Mouse (Mus musculus) left cerebral cortex, adult 8-10 months (tissue): Measurements from ENCODE around the gene Ptprh. TPM values are rescaled to one million over a fixed set of nuclear protein-coding genes. Genes with fewer than 3 reads are reported as not detected.

ENCODE experiments used
- DNase-seq, 2 experiments: peaks; one replicate each; pipeline ENCODE4 v3.0.0; 2022; ENCODE audit warnings: low spot score in 2 of 2
- total RNA-seq, 4 experiments: library from RNA; stranded (reverse); gene quantifications; 2 replicates each; pipeline ENCODE4 v1.2.4; 2022

Gene Ptprh
- total RNA-seq, 4 experiments from 2014 or later = 0.79 to 1.7 (median 1.3) TPM

DNA sequence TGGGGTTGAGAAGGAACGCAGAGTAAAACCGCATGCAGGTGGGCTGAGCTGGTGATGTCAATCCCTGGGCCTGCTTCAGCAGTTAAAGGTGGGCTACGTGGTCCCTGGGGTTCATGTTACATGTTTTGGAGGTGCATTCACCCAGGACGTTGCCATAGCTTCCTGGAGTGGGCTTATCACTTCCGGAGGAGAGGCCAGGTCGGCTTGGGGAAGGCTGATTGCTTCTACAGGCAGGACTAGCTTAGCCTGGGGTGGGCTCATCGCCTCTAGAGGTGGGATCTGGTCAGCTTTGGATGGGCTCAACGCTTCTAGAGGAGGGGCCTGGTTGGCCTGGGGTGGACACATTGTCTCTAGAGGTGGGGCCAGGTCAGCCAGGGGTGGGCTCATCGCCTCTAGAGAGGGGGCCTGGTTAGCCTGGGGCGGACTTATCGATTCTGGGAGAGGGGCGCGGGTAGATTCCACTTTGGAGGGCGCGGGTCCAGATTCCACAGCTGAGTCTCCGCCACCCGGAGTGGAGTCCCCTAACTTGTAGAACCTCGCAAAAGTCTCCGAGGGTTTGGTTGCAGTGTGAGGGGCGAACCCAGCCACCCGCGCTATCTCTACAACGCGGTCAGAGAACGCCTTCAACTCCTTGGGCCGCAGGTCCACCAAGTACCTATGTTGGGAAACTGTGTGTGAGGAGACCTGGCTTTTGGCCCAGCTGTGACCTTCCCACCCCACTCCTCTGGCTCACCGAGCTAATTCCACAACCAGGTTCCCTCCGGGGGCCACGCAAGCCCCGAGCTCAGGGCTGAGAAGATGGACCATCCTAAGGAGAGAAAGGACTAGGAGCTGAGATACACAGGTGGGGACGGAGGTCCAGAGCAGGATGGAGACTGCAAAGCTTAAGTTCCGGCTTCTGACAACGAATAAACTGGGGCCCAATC is 80.4 kb downstream of the Ptprh start:
- DNase-seq = no peak

DNA sequence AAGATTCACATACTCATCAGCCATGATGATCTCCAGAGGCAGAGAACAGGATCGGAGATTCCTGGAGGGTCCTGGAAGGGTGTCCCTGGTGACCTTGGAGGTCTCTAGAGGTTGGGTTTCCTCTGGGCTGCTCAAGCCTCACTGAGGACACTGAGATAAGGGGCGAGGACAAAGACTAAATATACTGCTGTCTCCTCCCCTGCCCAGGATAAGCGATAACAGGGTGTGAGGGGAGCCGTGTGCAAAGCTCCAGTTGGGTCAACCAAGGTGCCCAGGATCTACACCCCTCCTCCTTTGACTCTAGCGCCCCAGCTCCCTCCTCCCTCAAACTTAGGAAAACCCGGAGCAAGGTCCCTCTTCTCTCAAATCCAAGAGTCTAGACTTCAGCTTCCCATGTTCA is 81.5 kb downstream of the Ptprh start:
- DNase-seq = no peak

DNA sequence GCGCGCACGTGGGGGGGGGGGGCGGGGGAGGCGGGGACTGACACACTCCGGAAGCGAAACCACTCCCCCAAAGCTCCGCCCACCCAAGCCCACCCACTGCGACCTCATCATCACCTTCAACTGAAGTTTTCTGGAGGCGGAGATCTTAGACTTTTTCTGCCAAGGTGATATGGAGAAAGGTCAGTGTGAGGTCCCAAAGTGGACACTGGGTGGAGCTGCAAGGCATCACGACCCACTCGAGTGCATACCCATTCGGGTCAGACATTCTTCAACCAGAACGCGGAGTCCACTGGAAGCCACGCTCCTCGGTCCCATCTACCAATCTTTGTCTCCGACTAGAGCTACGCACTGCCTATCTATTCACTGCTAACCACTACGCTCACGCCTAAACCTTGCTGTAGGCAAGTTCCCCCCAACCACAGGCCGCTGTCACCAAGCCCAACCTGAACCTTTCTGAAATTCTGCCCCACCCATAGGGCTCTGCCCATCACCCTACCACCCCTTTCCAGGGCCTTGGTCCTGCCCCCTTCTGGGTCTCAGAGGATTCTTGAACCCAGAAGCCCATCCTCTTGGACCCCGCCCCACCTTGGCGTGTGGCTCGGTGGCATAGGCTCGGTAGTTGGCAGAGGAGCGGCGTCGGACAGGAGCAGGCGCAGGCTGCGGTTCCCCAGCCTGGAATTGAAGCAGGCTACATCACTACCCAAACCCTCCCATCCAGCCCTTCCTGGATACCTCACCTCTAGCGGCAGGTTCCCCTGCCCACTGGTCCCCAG is 82.4 kb downstream of the Ptprh start:
- DNase-seq = no peak

DNA sequence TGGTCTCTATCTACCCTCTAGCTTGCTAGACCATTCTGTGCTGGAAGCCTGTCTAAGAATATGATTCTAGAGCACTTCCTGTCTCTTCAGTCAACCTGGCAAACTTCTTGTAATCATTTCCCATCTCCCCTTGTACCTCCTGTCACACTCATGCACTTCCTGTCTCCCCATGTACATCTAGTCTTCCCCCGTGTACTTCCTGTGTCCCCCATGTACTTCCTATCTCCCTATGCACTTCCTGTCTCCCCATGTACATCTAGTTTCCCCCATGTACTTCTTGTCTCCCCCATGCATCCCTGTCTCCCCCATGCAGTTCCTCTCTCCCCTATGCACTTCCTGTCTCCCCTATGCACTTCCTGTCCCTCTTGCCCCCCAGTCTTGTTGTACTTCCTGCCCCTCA is 85.4 kb downstream of the Ptprh start:
- DNase-seq = no peak

DNA sequence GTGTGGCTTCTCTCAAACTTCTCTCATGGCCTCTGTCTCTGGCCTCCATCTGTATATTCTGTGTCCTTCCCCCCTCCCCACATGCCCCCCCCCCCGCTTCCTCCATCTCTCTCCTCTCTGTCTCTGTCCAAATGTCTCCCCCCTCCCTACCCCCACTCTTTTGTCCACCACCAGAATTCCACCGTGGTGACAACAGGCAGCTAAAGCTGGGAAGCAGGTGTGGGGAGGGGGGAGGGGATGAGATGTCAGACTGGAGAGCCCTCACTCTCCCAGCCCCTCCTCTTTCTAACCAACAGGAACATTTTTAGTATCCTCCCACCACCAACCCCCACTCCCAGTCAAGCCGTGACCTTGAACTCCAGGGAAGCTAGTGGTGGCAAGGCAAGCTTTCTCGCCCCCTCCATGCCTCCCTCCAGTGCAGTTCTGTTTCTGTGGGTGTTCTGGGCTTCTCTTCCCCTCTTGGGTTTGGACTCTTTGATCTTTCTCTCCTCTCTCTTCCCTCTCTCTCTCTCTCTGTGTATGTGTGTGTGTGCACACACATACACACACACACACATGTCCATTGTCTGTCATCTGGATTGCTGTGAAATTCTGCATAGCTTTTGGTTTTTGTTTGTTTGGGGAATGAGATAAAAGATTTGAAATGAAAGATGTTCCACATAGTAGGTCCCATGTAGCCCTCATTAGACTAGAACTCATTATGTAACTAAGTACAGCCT is 87.3 kb downstream of the Ptprh start, which contains the start of gene Tnnt1:
TSS of gene Tnnt1 (minus strand) at position 51 of the 719 bp plus-strand sequence.
- DNase-seq = no peak

DNA sequence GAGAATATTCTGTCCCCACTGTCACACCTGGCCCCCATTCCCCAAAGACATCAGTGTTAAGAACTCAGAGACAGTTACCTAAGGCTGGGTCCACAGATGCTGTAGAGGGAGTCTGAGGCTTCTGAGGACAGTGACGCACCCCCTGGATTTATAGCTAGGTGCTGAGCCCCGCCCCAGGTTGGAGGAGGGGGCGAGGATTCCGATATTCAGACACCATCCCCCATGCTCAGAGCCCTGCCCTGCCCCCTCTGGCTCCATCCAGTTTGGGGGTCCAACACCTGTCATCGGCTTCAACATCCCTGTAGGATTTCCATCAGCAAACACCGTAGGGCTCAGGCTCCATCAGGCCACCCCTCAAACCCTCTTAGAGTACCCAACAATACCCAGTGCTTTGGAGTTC is 88.0 kb downstream of the Ptprh start:
- no peak for DNase-seq

DNA sequence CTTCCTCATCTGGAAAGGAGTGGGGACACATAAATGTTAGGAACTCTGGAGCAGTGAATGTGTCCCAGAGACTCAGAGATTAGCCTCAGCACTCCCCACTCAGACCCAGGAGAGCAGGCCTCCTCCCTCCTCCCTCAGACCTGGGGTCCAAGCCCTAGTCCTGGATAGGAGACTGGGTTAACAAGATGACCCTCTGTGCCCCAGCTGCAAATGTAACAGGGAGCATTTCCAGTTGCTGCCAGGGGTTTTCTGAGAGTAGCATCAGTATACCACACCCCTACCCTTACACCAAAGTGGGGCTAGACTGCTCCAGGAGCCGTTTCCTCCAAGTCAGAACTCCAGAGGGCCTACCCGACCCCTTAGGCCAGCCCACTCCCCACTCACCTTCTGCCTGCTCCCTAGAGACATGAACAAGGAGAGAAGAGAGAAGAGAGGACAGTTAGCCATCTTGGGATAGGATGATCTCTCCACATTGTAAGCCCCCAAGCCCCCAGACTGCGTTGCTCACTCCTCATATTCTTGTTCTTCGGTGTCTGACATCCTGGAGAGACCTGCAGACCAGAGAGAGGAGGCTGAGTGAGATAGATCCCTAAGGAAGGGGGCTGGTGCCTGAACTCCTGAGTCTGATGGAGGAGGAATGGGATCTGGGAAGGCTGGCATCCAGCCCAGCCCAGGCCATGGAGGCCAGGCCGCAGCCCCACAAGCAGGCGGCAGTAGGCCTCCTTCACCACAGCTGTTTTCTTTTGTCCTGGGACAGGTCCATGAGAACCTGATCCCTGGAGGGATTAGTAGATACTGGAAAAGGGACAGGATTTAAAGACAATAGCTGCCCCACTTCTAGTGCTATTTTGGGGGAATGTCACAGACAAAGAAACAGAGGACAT is 89.8 kb downstream of the Ptprh start:
- DNase-seq = no peak

DNA sequence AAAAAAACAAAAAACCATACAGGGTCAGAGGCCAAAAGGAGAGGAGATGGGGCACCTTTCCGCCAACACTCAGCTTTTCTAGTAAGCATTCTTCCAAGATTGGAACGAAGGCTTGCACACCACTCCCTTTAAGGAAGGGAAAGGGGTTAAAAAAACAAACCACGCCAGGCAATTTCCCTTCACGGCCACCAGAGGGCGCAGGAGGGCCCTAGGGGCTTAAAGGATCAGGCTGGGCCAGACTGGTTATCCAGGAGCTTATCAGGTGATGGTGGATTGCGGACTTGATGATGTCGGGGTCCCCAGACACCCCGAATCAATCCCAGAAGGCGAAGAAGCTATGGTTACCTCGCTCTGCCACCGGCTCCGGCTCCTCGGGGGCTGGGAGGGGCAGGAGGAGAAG is 90.6 kb downstream of the Ptprh start:
- DNase-seq = no peak

DNA sequence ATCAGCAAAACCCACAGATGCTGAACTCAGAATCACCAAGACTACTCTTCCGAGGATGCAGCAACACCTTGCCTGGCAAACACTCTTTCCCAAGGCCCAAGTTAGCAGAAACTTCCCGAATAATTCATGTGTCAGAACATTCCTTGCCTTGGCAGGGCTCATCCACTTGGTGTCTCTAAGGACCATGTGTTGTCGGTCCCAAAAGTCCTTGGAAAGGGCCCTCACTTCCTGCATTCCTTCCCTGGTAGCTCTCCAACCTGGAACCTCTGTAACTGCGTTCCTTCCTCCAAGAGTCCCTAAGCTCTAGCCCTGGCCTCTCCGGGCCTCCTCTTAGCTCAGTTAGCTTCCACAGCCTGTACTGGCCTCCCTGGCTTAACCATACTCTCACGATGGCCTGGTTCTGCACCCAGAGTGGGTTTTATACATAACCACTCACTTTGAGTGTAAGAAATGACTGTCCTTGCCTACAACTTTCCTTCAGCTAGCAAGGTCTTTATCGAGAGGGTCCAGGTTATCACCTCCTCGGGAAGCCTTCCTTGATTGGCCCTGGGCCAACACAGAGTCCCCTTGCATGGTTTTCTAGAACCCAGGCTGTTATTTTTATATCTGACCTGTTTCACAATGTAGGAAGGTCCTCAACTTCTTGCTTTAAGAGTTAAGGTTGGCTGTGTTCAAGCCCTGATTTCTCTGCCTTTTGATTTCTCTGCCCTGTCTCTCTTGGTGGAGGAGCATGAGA is 92.2 kb downstream of the Ptprh start:
- no peak for DNase-seq

DNA sequence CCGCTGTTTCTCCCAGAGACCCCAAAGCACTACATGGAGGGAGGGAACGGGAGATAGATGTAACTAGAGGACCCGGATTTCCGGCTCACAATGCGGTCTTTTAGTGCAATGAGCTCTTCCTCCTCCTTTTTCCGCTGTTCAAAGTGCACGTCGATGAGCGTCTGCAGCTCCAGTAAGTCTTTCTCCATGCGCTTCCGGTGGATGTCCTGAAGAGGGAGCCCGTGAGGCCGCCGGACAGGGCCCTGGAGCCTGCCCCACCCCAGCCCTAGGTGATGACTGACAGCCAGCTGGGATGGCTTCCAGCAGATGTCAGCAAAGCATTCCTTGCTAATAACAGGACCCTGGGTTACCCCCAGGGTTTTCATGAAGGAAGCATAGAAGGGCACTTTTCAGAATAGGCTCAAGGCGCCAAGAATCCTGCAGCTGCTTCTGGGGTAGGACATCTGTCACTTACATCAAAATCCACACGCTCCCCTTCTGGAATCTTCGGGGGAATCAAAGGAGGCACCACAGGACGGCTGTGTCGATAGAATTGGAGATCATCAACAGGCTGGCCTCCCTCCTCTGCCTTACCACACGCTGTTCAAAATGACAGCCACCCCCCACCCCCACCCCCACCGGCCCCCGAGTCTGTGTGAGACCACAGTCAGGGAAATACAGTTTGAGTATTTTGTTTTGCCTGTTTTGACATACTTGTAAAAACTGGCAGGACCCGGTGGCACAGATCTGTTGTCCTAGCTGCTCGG is 93.8 kb downstream of the Ptprh start:
- DNase-seq = no peak

DNA sequence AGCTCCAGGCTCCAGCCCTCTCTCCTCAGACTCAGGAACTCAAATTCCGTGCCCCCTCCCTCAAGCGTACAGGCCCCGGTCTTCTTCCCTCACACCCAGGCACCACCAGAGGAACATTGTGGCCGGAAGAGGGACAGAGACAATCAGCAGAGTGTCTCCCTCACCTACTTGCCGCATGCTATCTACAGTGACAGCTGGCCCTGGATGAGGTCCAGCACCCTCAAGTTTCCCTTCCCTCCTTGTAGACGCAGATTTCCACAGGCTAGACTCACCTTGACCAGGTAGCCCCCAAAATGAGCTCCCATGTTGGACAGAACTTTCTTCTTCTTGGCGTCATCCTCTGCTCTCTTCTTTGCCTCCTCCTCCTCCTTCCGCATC is 95.1 kb downstream of the Ptprh start:
- DNase-seq = no peak

DNA sequence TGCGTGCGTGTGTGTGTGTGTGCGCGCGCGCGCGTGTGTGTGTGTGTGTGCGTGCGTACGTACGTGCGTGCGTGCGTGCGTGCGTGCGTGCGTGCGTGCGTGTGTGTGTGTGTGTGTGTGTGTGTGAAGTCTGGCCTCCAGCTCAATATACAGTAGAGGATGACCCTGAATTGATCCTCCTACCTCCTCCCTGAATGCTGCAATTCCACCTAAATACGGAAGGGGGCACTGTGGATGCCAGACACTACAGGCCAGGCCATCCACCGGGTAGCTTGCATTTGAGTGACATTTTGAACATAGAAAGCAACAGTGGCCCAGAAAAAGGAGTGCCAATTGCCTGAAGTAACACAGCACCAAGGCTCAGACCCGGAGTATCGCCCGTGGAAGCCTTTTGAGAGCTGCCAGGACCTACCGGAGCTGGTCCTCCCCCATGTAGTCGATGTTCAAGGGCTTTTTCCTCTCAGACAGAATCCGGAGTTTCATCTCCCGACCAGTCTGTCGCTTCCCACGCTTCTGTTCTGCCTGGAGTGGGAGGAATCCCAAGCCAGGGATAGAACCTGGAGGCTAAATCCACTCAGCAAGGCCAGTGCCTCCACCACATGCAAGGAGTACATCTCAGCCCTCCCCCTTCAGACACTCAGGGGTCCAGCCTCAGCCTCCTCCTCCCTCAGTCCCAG is 95.6 kb downstream of the Ptprh start:
- no peak for DNase-seq

DNA sequence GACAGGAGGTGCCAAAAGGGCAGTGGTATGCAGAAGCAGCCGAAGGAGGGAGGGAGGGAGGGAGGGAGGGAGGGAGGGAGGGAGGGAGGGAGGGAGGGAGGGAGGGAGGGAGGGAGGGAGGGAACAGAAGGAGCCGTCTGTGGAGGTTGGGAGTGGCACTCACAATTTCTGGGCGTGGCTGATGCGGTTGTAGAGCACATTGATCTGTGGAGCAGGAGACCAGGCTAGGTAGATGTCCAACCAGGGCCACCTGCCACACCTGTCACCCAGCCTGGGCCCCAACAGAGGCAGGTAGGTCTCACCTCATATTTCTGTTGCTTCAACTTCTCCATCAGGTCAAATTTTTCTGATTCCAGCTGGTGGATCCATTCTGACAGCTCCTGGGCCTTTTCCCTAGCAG is 96.6 kb downstream of the Ptprh start:
- no peak for DNase-seq

DNA sequence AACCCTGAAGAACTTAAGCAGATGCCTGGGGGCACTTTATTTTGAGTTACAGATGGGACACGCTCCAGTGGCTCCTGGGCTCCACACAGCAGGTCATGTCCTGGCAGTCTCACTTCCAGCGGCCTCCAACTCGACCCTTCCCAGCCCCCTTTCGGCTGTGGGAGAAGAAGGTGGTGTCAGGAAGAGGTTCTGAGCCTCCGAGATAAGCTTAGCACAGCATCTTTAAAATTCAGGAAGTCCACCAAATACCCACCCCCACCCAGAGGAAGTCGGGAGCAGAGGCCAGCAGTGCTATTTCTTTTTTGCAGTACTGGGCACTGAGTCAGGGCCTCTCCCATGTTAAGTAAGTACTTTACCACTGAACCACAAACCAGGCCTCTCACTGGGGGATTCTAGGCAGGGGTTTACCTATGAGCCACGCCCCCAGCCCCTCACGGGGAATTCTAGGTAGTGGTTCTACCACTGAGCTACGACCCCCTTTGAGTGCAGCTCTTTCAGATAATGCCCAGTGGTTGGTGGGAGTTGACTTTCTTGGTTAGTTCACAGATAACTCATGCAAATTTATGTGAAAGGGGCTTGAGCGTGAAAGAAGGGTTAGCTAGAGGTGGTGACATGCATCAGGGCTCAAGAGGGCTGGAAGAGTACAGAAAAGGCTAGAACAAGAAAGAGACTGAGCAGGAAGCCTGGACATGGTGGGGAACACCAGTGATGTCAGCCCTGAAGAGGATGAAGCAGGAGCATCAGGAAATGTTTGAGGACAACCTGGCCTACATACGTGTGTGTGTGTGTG is 99.0 kb downstream of the Ptprh start:
- DNase-seq = no peak

DNA sequence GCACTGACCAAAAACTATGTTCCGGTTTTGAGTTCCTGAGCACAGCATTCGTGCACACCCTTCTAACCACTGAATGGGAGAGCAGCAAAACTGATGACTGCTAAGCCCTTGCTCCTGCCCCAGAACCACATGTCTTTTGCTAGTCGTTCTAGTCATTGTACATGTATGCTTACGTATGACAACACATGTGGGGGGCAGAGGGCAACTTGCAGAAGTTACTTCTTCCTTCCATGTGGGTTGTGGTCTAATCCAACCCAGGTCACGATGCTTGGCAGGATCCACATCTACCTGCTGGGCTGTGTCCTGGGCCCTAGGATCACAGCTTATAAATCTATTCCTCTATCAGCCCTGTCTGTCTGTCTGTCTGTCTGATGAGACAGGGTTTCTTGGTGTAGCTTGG is 100.0 kb downstream of the Ptprh start:
- no peak for DNase-seq

DNA sequence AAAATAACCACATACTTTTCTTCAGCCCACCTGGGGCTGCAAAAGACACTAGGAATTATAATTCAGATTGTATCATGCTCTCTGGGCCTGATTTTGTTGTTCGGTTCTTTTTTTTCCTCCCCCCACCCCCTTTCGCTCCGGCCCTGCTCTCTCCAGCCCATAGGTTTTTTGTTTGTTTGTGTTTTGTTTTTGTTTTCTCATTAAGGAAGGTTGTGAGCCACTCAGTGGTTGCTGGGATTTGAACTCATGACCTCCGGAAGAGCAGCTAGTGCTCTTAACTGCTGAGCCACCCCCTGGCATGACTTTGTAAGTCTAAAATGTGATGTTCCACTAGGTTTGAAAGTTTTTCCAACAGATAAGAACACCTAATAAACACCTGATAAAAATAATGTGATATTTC is 100.7 kb downstream of the Ptprh start:
- DNase-seq = no peak

DNA sequence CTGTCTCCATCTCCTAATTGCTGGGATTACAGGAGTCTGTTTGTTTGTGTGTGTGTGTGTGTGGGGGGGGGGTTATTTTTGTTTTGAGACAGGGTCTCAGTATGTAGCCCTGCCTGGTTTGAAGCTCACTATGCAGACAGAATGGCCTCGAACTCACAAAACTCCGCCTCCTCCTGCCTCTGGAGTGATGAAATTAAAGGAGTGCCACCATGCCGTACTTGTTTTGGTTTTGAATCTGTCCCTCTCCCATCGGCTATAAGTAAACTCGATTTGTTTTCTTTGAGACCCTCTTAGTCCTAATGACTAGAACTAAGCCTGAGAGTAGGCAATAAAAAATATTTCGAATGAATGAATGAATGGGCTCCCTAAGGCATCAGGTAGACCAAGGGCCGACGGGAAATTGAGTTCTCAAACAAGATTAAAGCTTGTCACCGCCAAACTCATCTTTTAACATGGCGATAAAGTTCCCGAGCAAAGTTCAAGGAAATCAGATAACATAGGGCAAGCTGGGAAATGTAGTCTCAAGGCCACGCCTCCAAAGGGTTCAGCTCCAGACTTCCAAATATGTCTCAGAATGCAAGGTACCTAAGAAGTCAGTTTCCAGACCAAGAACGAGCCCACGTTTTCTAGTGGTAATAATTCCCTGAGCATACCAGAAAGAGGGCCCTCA is 101.3 kb downstream of the Ptprh start:
- peak; percentile 32 to 67 for DNase-seq
